Mouse (Mus musculus): ENCODE data around the gene 2310034G01Rik.

DNA sequence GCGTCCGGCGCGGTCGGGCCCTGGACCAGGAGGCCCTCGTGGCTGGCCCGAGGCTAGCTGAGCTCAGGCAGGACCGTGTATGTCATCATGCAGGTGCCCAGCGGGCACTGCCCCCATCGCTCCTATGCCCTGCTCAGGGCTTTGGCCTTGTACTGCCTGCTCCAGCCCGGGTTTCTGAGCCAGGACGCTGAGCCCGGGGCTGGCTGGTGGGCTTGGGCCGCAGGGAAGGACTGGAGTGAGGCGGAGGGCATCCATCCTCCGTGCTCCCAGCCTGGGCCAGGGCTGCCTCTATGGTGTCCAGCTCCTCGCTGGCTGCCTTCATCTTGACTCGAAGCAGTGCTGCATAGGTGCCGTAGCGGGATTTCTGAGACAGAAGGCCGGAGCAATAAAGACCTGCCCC lies 37.5 kb downstream of the 2310034G01Rik start:
- TF ChIP-seq RCOR1 (IDR thresholded peaks at IDR 0.05; ENCODE audit: low read depth, low read length) (no peak), ZNF384 (IDR thresholded peaks at IDR 0.05; ENCODE audit: low read depth, low read length) (no peak), EP300 (IDR thresholded peaks at IDR 0.05; ENCODE audit: low read depth in 1 of 2, low read length in 2 of 2) (no peak)

Data from MEL (cell line).